Mouse (Mus musculus) fibroblast of lung, adult 2 months (primary cell): ENCODE data around the gene Cabp4.
"Not testable (repeated sequence)": the region's sequence is repeated elsewhere in the genome, so short reads cannot be mapped to it uniquely, and the experiment has no call there.

ENCODE experiments used
- DNase-seq: peaks from one replicate; pipeline ENCODE4 v3.0.0-alpha.2; 2011; ENCODE audit warnings: low read depth

Gene Cabp4

GRCm38 (mm10) chr19:4122411-4123370, 21.1 kb downstream of the Cabp4 start:
- no peak for DNase-seq

- not testable (repeated sequence) for DNase-seq
Observed at GRCm38 (mm10) chr19:4121896-4122295, 21.9 kb downstream of the Cabp4 start.

GRCm38 (mm10) chr19:4121097-4121805, 22.6 kb downstream of the Cabp4 start:
- peak; percentile 99 for DNase-seq

- DNase-seq: no peak
Observed at GRCm38 (mm10) chr19:4120496-4120895, 23.3 kb downstream of the Cabp4 start.

- DNase-seq: no peak
Observed at GRCm38 (mm10) chr19:4119716-4120487, 23.9 kb downstream of the Cabp4 start.

- DNase-seq: no peak
Observed at GRCm38 (mm10) chr19:4118350-4118749, 25.5 kb downstream of the Cabp4 start.

- DNase-seq: no peak
Observed at GRCm38 (mm10) chr19:4117006-4117405, 26.8 kb downstream of the Cabp4 start.

GRCm38 (mm10) chr19:4115816-4116215, 28.0 kb downstream of the Cabp4 start:
- no peak for DNase-seq

GRCm38 (mm10) chr19:4115144-4115543, 28.7 kb downstream of the Cabp4 start:
- no peak for DNase-seq

GRCm38 (mm10) chr19:4114551-4114950, 29.3 kb downstream of the Cabp4 start:
- no peak for DNase-seq

GRCm38 (mm10) chr19:4113806-4114230, 30.0 kb downstream of the Cabp4 start:
- DNase-seq: no peak

GRCm38 (mm10) chr19:4113186-4113805, 30.5 kb downstream of the Cabp4 start:
- DNase-seq: peak; percentile 92

GRCm38 (mm10) chr19:4112063-4112960, 31.5 kb downstream of the Cabp4 start:
- no peak for DNase-seq

GRCm38 (mm10) chr19:4108535-4108934, 35.3 kb downstream of the Cabp4 start:
- DNase-seq: no peak

- no peak for DNase-seq
Observed at GRCm38 (mm10) chr19:4106654-4107053, 37.2 kb downstream of the Cabp4 start.

- DNase-seq: no peak
Observed at GRCm38 (mm10) chr19:4104675-4105194, 39.1 kb downstream of the Cabp4 start.

- no peak for DNase-seq
Observed at GRCm38 (mm10) chr19:4103792-4104191, 40.0 kb downstream of the Cabp4 start.

GRCm38 (mm10) chr19:4103294-4103693, 40.5 kb downstream of the Cabp4 start:
- DNase-seq: no peak

GRCm38 (mm10) chr19:4102626-4103025, 41.2 kb downstream of the Cabp4 start:
- no peak for DNase-seq

GRCm38 (mm10) chr19:4102049-4102448, 41.8 kb downstream of the Cabp4 start:
- no peak for DNase-seq
